In the genomic region with DNA sequence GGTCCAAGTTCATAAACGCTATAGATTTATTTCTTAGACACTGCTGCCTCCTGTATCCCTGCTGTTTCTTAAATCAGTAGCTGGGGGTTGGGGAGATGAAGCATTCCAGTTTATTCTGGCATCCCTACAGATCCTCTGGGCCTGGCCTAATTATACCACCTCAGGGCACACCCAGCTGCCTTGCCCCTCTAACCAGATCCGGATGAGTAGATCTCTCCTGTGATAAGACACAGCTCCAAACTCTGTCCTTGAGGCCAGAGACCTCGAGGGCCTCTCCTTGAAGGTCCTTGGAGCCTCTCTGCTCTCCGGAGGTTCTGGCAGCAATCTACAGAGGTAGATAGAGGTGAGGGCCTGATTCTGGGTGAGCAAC, we compare ENCODE assay signal across 8 mouse cellular contexts. TPM values are rescaled to one million over a fixed set of nuclear protein-coding genes. Genes with fewer than 3 reads are reported as not detected.
A peak's percentile ranks its signal among the peaks of the same experiment; 100 is the strongest.
DNase-seq lines count a peak whose midpoint lies in the region; TF ChIP-seq lines count a peak whose summit lies in the region.

No protein-coding gene starts in this region.

- TF ChIP-seq CTCF in ES-Bruce4 (IDR thresholded peaks at IDR 0.05; ENCODE audit: low read depth, low read length), result no peak

- peak overlapping the region; percentile 54 for H3K4me3 ChIP-seq in ES-Bruce4 (ENCODE audit: low read depth, low read length)

- peak; percentile 71 for DNase-seq in embryo, embryonic 10.5 days (ENCODE audit: low spot score)
- DNase-seq in embryo, embryonic 10 days (ENCODE audit: low spot score), result no peak
- peak; percentile 54 for DNase-seq in fibroblast of lung, adult 2 months (ENCODE audit: low read depth)
- peak; percentile 31 for DNase-seq in induced T-regulatory cell, adult 2 months (ENCODE audit: low read depth)
- DNase-seq in mesoderm, embryonic 11.5 days (ENCODE audit: low read depth, low spot score), result peak; percentile 41
- no peak for DNase-seq in spleen, postnatal 10 days (ENCODE audit: low spot score in 2 of 2)
- DNase-seq in right cerebral cortex, postnatal 36 days (ENCODE audit: low spot score in 2 of 2), result no peak

- peak overlapping the region; percentile 75 for H3K27ac ChIP-seq in ES-Bruce4 (ENCODE audit: insufficient read depth, low read length)

- H3K36me3 ChIP-seq in ES-Bruce4 (ENCODE audit: control insufficient read depth, insufficient read depth, low read length, poor library complexity, severe bottlenecking), result 0 out of 2 replicates have a peak, but pooled peaks cover 2% of the 10 kb centered on the region

- TF ChIP-seq POLR2A in ES-Bruce4 (IDR thresholded peaks at IDR 0.05; ENCODE audit: insufficient read depth, low read length), result no peak

- 0 out of 2 replicates have a peak, but pooled peaks have one; percentile 48 for TF ChIP-seq EP300 in ES-Bruce4 (IDR thresholded peaks at IDR 0.05; ENCODE audit: insufficient read depth, low read depth, low read length)

- H3K27me3 ChIP-seq in ES-Bruce4 (ENCODE audit: control insufficient read depth, insufficient read depth, low read length, poor library complexity, severe bottlenecking), result no peaks in the 10 kb centered on the region

- H3K4me1 ChIP-seq in ES-Bruce4 (ENCODE audit: control insufficient read depth, insufficient read depth, low read length), result no peaks in the 10 kb centered on the region

- no peaks in the 10 kb centered on the region for H3K9me3 ChIP-seq in ES-Bruce4 (replicated peaks; ENCODE audit: control insufficient read depth, insufficient read depth, low read length, poor library complexity, severe bottlenecking)

- peak overlapping the region; percentile 88 for H3K9ac ChIP-seq in ES-Bruce4 (ENCODE audit: low read depth, poor library complexity, severe bottlenecking)

RNA-seq across cellular contexts. Expression of gene Hes1, which starts 5.4 kb away (rescaled TPM):
- 37.8 and 41.0 TPM in 2 replicates for polyA plus RNA-seq in ES-Bruce4 (2011; ENCODE audit: insufficient read depth, insufficient read length, low read depth, missing spikeins)

Comparison
In these comparisons a context has a peak if more than half of its experiments do, and no peak if none do; other contexts are left out.
1. DNase-seq: peak in embryo, embryonic 10.5 days (single experiment), fibroblast of lung, adult 2 months (single experiment), induced T-regulatory cell, adult 2 months (single experiment) and mesoderm, embryonic 11.5 days (single experiment); none in embryo, embryonic 10 days (single experiment), spleen, postnatal 10 days (0 of 2) and right cerebral cortex, postnatal 36 days (0 of 2).